Mouse (Mus musculus): ENCODE measurements at regions not wholly inside any gene's neighbourhood (a gene's known extent, or its start where the extent isn't known, plus 50 kb on each side); places are given as distances from the start of the nearest gene placed in this dataset.

DNA sequence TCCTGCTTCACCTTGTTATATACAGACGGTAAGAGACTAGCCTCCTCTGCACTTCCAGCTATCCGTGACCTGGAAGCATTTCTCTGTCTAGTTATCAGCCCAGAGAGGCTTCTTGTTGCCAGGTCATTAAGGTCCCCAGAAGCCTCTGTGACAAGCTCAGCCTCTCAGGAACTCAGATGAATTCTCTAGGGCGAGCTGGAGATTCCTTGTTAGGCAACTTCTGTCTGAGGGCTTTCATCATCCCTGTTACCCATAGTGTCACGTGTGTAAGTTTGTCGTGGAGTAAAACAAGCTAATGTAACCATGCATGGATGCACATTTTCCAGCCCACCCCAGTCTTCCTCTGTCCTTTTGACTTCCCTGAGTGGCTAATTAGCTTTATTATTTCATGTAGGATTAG, 126.3 kb upstream of the Ednra start:
- no peak for TF ChIP-seq EP300 (IDR thresholded peaks at IDR 0.05; ENCODE audit: low read depth)
- TF ChIP-seq CTCF (IDR thresholded peaks at IDR 0.05; ENCODE audit: low read depth): no peak
